Mouse (Mus musculus): ENCODE measurements at regions not wholly inside any gene's neighbourhood (a gene's known extent, or its start where the extent isn't known, plus 50 kb on each side); places are given as distances from the start of the nearest gene placed in this dataset.

GRCm38 (mm10) chr12:79891942-79892341, 220.9 kb downstream of the Zfp36l1 start:
- TF ChIP-seq CTCF (IDR thresholded peaks at IDR 0.05; ENCODE audit: low read depth, low read length), result no peak
- TF ChIP-seq POLR2A (IDR thresholded peaks at IDR 0.05; ENCODE audit: borderline replicate concordance, low read depth, low read length), result no peak
